Mouse (Mus musculus): ENCODE measurements around the gene Scd3. TPM values are rescaled to one million over a fixed set of nuclear protein-coding genes. Genes with fewer than 3 reads are reported as not detected.
"Not testable (repeated sequence)": the region's sequence is repeated elsewhere in the genome, so short reads cannot be mapped to it uniquely, and the experiment has no call there.

Scd3 gene
- polyA plus RNA-seq, 1 experiment from 2014 or later = 0.28 TPM

DNA sequence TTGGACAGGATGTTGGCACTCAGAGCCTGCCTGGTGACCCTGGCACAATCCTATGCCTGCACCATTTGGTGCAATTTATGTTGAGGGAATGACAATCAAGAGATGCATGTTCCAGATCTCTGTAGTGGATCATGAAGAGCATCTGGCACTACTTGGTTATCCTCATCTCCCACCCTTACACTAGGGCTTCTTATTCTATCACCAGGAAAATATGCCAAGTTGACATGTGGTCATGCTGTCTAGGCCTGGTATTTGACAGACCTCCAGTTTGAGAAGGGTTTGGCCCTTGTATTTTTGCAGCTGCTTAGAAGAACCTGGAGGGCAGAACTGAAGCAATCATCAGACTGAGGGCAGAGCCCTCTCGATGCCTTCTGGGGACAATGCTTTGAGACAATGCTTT lies 72.3 kb downstream of the Scd3 start:
- no peak for TF ChIP-seq CTCF (IDR thresholded peaks at IDR 0.05; ENCODE audit: low read depth)
- WGBS = 93% methylated on average over 1 of the region's 1 CpGs
- no peak for ATAC-seq (replicated peaks; ENCODE audit: low FRiP score, low read depth)

DNA sequence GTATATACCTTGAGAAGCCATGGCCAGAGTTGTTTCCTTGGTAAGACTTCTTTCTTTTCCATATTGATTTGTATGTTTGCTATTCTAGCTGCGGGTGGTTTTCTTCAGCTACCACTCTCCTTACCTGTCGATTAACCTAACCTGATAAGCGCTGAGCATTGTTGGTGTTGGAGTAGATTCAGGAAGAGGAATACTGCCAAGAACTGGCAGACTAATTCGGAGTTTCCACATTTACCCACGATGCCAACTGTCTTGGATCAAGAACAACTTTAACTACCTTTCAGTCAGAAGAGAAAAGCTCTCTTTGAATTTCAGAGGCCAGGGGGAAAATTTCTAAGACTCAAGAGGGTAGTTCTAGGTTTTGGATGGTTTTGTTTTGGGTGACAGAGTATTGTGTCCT lies 73.8 kb downstream of the Scd3 start:
- Histone ChIP-seq H3K27ac (no peak overlapping the region), H3K9ac (ENCODE audit: low read depth, low read length) (no peak overlapping the region), H3K4me3 (replicated peaks; ENCODE audit: low read depth, low read length) (no peak overlapping the region), H3K36me3 (ENCODE audit: insufficient read depth, low read length) (no peaks in the 10 kb centered on the region), H3K4me1 (replicated peaks; ENCODE audit: insufficient read depth, low read length) (peaks cover 9% of the 10 kb centered on the region), H3K4me2 (ENCODE audit: low read length) (no peak overlapping the region), H3K27me3 (ENCODE audit: insufficient read depth, low read length) (no peaks in the 10 kb centered on the region), H3K9me3 (replicated peaks; ENCODE audit: low read length) (no peaks in the 10 kb centered on the region)
- no peak for ATAC-seq (replicated peaks; ENCODE audit: low FRiP score, low read depth)
- TF ChIP-seq CTCF (IDR thresholded peaks at IDR 0.05; ENCODE audit: low read depth) = no peak
- DNase-seq (ENCODE audit: low spot score) = no peak
- 78% methylated on average over 5 of the region's 5 CpGs for WGBS

More for the DNA sequence above, 72.3 kb downstream of the Scd3 start:
- H3K36me3 ChIP-seq (ENCODE audit: insufficient read depth, low read length) = no peaks in the 10 kb centered on the region
- H3K4me2 ChIP-seq (ENCODE audit: low read length) = no peak overlapping the region
- no peak overlapping the region for H3K4me3 ChIP-seq (replicated peaks; ENCODE audit: low read depth, low read length)
- no peak for DNase-seq (ENCODE audit: low spot score)
- H3K9me3 ChIP-seq (replicated peaks; ENCODE audit: low read length) = no peaks in the 10 kb centered on the region
- no peaks in the 10 kb centered on the region for H3K4me1 ChIP-seq (replicated peaks; ENCODE audit: insufficient read depth, low read length)
- H3K9ac ChIP-seq (ENCODE audit: low read depth, low read length) = no peak overlapping the region
- H3K27me3 ChIP-seq (ENCODE audit: insufficient read depth, low read length) = no peaks in the 10 kb centered on the region
- no peak overlapping the region for H3K27ac ChIP-seq

DNA sequence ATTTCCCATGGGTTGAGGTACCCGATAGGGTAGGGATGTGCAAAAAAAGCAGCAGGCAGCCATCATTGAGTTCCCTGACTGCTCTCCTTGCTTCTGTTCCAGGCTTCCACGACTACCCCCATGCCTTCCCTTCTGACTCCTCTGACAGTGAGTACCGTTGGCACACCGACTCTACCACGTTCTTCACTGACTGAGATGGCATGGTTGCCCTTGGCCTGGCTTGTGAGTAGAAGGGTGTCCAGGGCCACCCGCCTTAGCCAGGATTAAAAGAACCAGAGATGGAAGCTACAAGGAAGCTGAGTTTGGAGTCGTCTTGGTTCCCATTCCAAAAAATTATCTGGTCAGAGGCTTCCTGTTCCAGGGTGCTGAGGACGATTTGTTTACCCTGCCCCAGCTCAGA lies 74.9 kb downstream of the Scd3 start:
- no peaks in the 10 kb centered on the region for H3K36me3 ChIP-seq (ENCODE audit: insufficient read depth, low read length)
- DNase-seq (ENCODE audit: low spot score) = no peak
- no peak overlapping the region for H3K9ac ChIP-seq (ENCODE audit: low read depth, low read length)
- no peak overlapping the region for H3K4me2 ChIP-seq (ENCODE audit: low read length)
- TF ChIP-seq CTCF (IDR thresholded peaks at IDR 0.05; ENCODE audit: low read depth) = no peak
- ATAC-seq (replicated peaks; ENCODE audit: low FRiP score, low read depth) = no peak
- H3K27me3 ChIP-seq (ENCODE audit: insufficient read depth, low read length) = no peaks in the 10 kb centered on the region
- peaks cover 16% of the 10 kb centered on the region for H3K4me1 ChIP-seq (replicated peaks; ENCODE audit: insufficient read depth, low read length)
- no peak overlapping the region for H3K4me3 ChIP-seq (replicated peaks; ENCODE audit: low read depth, low read length)
- H3K27ac ChIP-seq = no peak overlapping the region
- WGBS = 85% methylated on average over 8 of the region's 8 CpGs
- H3K9me3 ChIP-seq (replicated peaks; ENCODE audit: low read length) = no peaks in the 10 kb centered on the region

DNA sequence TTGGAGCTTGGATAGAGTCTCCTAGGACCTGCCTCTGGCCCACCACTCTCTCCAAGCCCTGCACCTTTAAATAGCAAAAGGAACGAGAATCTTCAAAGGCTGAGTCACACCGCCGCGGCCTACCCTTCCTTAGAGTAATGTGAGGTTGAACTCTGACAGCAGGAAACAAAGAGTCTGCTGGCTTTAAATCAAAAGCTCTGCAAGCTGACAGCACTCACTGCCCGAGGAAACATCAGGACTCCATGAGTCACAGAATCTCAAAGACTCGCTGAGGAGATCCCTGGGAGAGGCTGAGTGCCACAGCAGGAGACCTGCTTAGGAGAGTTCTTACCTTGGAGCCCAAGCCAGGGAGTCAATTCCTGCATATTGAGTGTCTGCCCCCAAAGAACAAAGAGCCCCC lies 77.7 kb downstream of the Scd3 start:
- 7% methylated on average over 6 of the region's 6 CpGs for WGBS
- DNase-seq (ENCODE audit: low spot score) = peak; percentile 89
- peak overlapping the region; percentile 21; the same call in 1 of the 2 replicates for H3K4me2 ChIP-seq (ENCODE audit: low read length)
- no peak overlapping the region for H3K9ac ChIP-seq (ENCODE audit: low read depth, low read length)
- H3K4me3 ChIP-seq (replicated peaks; ENCODE audit: low read depth, low read length) = no peak overlapping the region
- peaks cover 25% of the 10 kb centered on the region for H3K4me1 ChIP-seq (replicated peaks; ENCODE audit: insufficient read depth, low read length)
- H3K27ac ChIP-seq = peak overlapping the region; percentile 79
- no peaks in the 10 kb centered on the region for H3K9me3 ChIP-seq (replicated peaks; ENCODE audit: low read length)
- no peaks in the 10 kb centered on the region for H3K27me3 ChIP-seq (ENCODE audit: insufficient read depth, low read length)
- no peaks in the 10 kb centered on the region for H3K36me3 ChIP-seq (ENCODE audit: insufficient read depth, low read length)
- ATAC-seq (replicated peaks; ENCODE audit: low FRiP score, low read depth) = no peak
- TF ChIP-seq CTCF (IDR thresholded peaks at IDR 0.05; ENCODE audit: low read depth) = no peak

DNA sequence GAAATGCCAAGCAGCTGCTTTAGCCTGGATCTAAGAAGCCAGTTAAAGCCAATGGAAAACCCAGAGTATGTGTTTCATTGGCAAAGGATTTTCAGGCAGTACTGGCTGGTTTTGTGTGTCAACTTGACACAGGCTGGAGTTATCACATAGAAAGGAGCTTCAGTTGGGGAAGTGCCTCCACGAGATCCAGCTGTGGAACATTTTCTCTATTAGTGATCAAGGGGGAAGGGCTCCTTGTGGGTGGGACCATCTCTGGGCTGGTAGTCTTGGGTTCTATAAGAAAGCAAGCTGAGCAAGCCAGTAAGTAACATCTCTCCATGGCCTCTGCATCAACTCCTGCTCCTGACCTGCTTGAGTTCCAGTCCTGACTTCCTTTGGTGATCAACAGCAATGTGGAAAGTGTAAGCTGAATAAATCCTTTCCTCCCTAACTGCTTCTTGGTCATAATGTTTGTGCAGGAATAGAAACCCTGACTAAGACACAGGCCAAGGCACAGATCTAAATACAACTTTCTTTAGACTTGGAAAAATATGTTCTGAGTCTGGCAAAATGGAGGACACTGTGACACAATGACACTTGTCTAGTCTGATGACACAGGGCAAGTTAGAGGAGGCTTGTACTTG lies 78.9 kb downstream of the Scd3 start:
- H3K4me2 ChIP-seq (ENCODE audit: low read length); H3K36me3 ChIP-seq (ENCODE audit: insufficient read depth, low read length): not testable (repeated sequence)
- 48% methylated on average over 1 of the region's 1 CpGs for WGBS

DNA sequence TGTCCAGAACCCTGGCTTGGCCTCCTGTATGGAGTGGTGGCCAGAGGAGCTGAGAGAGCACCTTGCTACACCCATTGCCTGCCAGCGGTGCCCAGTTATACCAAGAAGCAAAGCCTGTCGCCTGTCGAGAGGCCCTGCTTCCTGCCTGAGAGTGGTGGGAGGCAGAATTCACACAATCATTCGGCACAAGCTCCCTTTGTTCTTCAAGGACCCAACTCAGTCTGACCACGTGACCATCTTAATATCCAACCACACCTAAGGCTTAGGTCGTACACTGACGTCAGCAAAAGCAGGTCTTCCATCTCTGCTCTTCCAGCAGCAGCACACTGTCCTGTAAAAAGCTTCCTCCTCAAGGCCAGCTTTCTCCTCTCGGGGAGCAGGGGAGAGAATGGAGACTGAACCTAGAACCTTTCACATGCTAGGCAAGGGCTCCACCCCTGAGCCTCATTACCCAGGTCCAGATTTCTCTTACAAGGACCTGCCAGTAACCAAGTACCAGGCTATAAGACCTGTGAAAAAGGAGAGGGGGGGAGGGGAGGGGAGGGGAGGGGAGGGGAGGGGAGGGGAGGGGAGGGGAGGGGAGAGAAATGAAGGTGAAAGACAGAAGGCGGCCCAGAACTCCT lies 79.6 kb downstream of the Scd3 start:
- H3K9ac ChIP-seq (ENCODE audit: low read depth, low read length) = no peak overlapping the region
- H3K4me1 ChIP-seq (replicated peaks; ENCODE audit: insufficient read depth, low read length) = peaks cover 29% of the 10 kb centered on the region
- DNase-seq (ENCODE audit: low spot score) (peak; percentile 28), ATAC-seq (replicated peaks; ENCODE audit: low FRiP score, low read depth) (no peak)
- H3K4me2 ChIP-seq (ENCODE audit: low read length) = no peak overlapping the region
- H3K36me3 ChIP-seq (ENCODE audit: insufficient read depth, low read length) = no peaks in the 10 kb centered on the region
- no peak overlapping the region for H3K4me3 ChIP-seq (replicated peaks; ENCODE audit: low read depth, low read length)
- no peaks in the 10 kb centered on the region for H3K27me3 ChIP-seq (ENCODE audit: insufficient read depth, low read length)
- TF ChIP-seq CTCF (IDR thresholded peaks at IDR 0.05; ENCODE audit: low read depth) = no peak
- 27% methylated on average over 9 of the region's 9 CpGs for WGBS
- H3K9me3 ChIP-seq (replicated peaks; ENCODE audit: low read length) = no peaks in the 10 kb centered on the region
- peak overlapping the region; percentile 95 for H3K27ac ChIP-seq

More for the DNA sequence above, 78.9 kb downstream of the Scd3 start:
- Histone ChIP-seq H3K27ac (peak overlapping the region; percentile 75), H3K4me1 (replicated peaks; ENCODE audit: insufficient read depth, low read length) (peaks cover 29% of the 10 kb centered on the region)
- DNase-seq (ENCODE audit: low spot score); H3K27me3 ChIP-seq (ENCODE audit: insufficient read depth, low read length); H3K4me3 ChIP-seq (replicated peaks; ENCODE audit: low read depth, low read length); H3K9ac ChIP-seq (ENCODE audit: low read depth, low read length); ATAC-seq (replicated peaks; ENCODE audit: low FRiP score, low read depth); H3K9me3 ChIP-seq (replicated peaks; ENCODE audit: low read length): not testable (repeated sequence)
